Mouse (Mus musculus) brain, adult 2 months (tissue): ENCODE results near the gene Cts6.
A peak's percentile ranks its signal among the peaks of the same experiment; 100 is the strongest.
"Not testable (repeated sequence)": the region's sequence is repeated elsewhere in the genome, so short reads cannot be mapped to it uniquely, and the experiment has no call there.

Experiments used
- DNase-seq: peaks from one replicate; pipeline ENCODE4 v3.0.0; 2011; ENCODE audit warnings: low read depth, low spot score

Cts6 gene

GRCm38 (mm10) chr13:61203310-61203709 is at the start of gene Cts6:
Gene Cts6 (minus strand): TSS chr13:61203410.
- no peak for DNase-seq

DNA sequence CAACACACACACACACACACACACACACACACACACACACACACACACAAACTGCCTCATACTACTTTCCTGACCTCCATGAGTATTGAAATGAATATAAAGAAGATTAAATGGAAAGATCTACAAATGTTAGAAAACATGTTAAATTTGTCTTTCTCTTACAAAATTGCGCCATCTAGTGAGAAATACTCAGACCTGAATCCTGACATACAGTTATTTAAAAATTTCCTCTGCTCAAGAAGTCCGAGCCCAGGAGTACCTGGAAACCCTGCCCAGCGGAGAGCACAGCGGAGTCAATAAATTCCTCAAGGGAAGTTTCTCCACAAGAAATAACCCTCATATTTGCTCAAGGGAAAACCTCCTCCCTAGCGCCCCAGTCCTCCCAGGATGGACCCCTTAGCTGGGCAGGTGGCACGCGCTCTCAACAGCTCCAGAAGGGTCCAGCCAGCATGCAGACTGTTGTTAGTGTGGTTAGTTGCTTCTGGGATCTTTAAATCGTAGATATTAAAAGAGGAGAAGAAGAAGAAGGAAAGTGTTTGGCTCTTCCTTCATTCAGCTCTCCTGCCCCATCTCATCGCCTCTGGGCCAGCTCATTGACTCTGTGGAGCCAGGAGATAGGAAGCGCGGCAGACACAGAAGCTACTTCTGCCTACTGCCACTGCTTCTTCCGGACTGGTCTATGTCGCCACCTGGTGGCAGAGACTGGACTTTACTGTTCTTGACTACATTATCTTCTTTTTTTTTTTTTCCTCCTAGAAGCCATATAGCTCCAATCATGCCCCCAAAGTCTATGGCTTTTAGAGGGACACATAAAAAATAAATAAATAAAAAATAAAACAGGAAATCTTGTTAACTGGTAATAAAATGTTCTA is 38.1 kb upstream of the Cts6 start:
- DNase-seq: peak; percentile 66

DNA sequence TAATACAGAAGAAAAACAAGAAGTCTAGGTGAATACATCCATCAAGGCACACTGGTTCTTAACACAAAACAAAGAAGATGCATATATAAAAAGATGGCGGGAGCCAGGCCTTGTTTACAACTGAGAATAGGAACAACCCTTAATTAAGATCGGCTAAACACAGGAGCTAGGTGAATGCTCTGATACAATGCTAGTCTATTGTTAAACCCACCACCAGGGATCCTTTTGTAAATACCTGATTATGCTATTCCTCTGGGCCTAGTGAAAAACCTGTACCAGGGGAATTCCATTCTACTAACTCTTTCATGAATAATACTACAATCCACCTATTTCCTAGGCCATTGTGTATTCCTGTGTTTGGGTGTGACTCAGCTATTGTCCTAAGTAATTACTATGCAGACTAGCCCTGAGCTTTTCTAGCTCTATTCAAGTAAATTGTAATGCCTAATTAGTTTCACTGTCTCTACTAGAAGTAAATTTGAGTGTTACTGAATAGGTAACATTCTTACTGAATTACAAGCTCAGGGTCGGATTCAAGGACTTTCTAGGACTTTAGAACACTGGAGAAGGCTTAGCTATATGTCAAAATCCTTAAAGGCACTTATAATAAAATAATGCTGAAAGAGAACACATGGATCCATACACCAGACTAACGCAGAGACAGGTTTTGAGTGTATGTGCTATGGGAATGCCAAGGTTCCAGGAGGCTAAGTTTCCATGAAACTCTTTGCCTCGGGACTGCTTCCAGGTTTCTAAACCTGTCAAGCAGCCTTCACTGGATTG is 17.9 kb downstream of the Cts6 start:
- not testable (repeated sequence) for DNase-seq

GRCm38 (mm10) chr13:61164622-61165021 is 38.6 kb downstream of the Cts6 start:
- no peak for DNase-seq

- no peak for DNase-seq
Measured at GRCm38 (mm10) chr13:61164156-61164555, 39.1 kb downstream of the Cts6 start, which contains the start of gene Ctsr. Gene Ctsr (minus strand): TSS chr13:61164256.
